Comparison of ENCODE assay signal across 12 mouse cellular contexts in the genomic region with DNA sequence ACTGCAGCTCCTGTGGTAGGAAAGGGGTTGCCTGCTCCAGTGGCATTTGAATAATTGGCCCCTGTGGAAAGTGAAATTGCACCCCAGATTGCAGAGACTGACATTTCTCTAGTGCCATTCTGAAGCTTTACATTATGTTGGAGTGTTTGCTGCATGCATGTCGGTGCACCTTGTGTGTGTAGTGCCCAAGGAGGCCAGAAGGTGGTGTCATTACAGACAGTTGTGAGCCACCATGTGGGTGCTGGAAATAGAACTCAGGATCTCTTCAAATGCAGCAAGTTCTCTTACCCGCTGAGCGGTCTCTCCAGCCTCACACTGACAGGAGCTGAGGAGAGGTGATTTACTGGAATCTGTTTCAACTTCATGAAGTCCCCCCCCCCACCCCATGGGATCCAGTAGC.
"Had no signal": no experiment of that assay in that cellular context is flagged by ENCODE, and none has a peak within 500 bp of the region (broad histone marks: within the 10 kb centered on the region; RNA-seq: fewer than 3 reads in every experiment).

No protein-coding gene starts in this region.

- H3K4me1 ChIP-seq: liver, embryonic 13.5 days; megakaryocyte, embryonic 14.5 days had no signal

- DNase-seq: kidney, adult 11 months; kidney, postnatal 25 days; layer of hippocampus, adult 9-11 months; liver, embryonic 13.5 days; lung, adult 2 months; thymus, adult 18-20 months; thymus, postnatal 36 days had no signal

- H3K27me3 ChIP-seq: liver, embryonic 13.5 days; megakaryocyte, embryonic 14.5 days; midbrain, embryonic 12.5 days had no signal

- H3K4me2 ChIP-seq: liver, embryonic 13.5 days; midbrain, embryonic 12.5 days had no signal

- H3K9me3 ChIP-seq: midbrain, embryonic 12.5 days had no signal

- ATAC-seq: midbrain, embryonic 16.5 days had no signal

- H3K4me3 ChIP-seq: layer of hippocampus, adult 2 months; left cerebral cortex, adult 2 months; liver, embryonic 13.5 days; megakaryocyte, embryonic 14.5 days; midbrain, embryonic 12.5 days had no signal

- H3K27ac ChIP-seq: layer of hippocampus, adult 2 months; left cerebral cortex, adult 2 months; liver, embryonic 13.5 days; midbrain, embryonic 12.5 days had no signal

- H3K36me3 ChIP-seq: liver, embryonic 13.5 days; midbrain, embryonic 12.5 days had no signal

- H3K9ac ChIP-seq: liver, embryonic 13.5 days; midbrain, embryonic 12.5 days had no signal
